9 mouse cellular contexts compared by ENCODE assay signal in the genomic region with DNA sequence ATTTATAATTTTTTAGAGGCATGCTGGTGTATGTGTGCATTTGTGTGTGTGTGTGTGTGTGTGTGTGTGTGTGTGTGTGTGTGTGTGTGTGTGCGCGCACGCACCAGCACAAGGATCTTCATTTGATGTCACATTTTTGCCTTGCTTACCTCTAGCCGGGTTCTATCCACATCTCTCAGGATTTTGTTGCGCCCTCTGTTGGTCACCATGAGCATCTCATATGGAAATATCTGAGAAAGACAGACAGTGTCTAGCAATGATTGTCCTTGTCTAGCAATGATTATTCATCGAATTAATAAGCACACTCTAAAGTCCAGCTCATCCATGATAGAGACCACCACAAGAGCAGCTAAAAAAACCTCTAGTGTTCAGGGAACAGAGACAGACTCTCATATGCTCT. TPM values are rescaled to one million over a fixed set of nuclear protein-coding genes. Genes with fewer than 3 reads are reported as not detected.
A peak's percentile ranks its signal among the peaks of the same experiment; 100 is the strongest.
DNase-seq lines count a peak whose midpoint lies in the region; ATAC-seq lines count a peak whose summit lies in the region.
"Had no signal": no experiment of that assay in that cellular context is flagged by ENCODE, and none has a peak within 500 bp of the region (broad histone marks: within the 10 kb centered on the region; RNA-seq: fewer than 3 reads in every experiment).

No protein-coding gene starts in this region.

- H3K9me3 ChIP-seq in neural tube, embryonic 15.5 days (replicated peaks), result no peaks in the 10 kb centered on the region
- H3K9me3 ChIP-seq in midbrain, embryonic 10.5 days (replicated peaks), result no peaks in the 10 kb centered on the region
- H3K9me3 ChIP-seq: limb, embryonic 13.5 days had no signal

- H3K9ac ChIP-seq in neural tube, embryonic 15.5 days (replicated peaks), result no peak overlapping the region
- H3K9ac ChIP-seq: limb, embryonic 13.5 days had no signal

- peaks cover 52% of the 10 kb centered on the region for H3K36me3 ChIP-seq in neural tube, embryonic 15.5 days
- peaks cover 13% of the 10 kb centered on the region; the same call in 1 of the 2 replicates for H3K36me3 ChIP-seq in midbrain, embryonic 10.5 days

- no peak overlapping the region for H3K4me3 ChIP-seq in neural tube, embryonic 15.5 days (replicated peaks)
- no peak overlapping the region for H3K4me3 ChIP-seq in midbrain, embryonic 10.5 days
- H3K4me3 ChIP-seq: limb, embryonic 13.5 days had no signal

- WGBS in neural tube, embryonic 15.5 days, result 68% methylated on average over 6 of the region's 6 CpGs
- 71% methylated on average over 6 of the region's 6 CpGs for WGBS in midbrain, embryonic 10.5 days

- H3K27ac ChIP-seq in neural tube, embryonic 15.5 days (replicated peaks), result no peak overlapping the region
- H3K27ac ChIP-seq in midbrain, embryonic 10.5 days (replicated peaks), result no peak overlapping the region
- H3K27ac ChIP-seq: limb, embryonic 13.5 days had no signal

- H3K4me1 ChIP-seq in neural tube, embryonic 15.5 days, result no peaks in the 10 kb centered on the region
- H3K4me1 ChIP-seq in midbrain, embryonic 10.5 days, result no peaks in the 10 kb centered on the region
- H3K4me1 ChIP-seq: limb, embryonic 13.5 days had no signal

- no peak for ATAC-seq in CD4-positive, CD25-positive, alpha-beta regulatory T cell, adult 4 months
- ATAC-seq in neural tube, embryonic 15.5 days (ENCODE audit: low FRiP score), result no peak

- H3K27me3 ChIP-seq in neural tube, embryonic 15.5 days (replicated peaks), result no peaks in the 10 kb centered on the region
- no peaks in the 10 kb centered on the region for H3K27me3 ChIP-seq in midbrain, embryonic 10.5 days (ENCODE audit: low read depth, poor library complexity, severe bottlenecking)
- H3K27me3 ChIP-seq: limb, embryonic 13.5 days had no signal

- no peak overlapping the region for H3K4me2 ChIP-seq in neural tube, embryonic 15.5 days
- H3K4me2 ChIP-seq: limb, embryonic 13.5 days had no signal

- peak; percentile 66 for DNase-seq in CD4-positive, CD25-positive, alpha-beta regulatory T cell, adult 2 months (ENCODE audit: low read depth, low spot score)
- DNase-seq in kidney, postnatal 10 days, result peak; percentile 55
- no peak for DNase-seq in kidney, adult 8-10 months
- peak; percentile 61 for DNase-seq in ES-CJ7 (ENCODE audit: low read depth, low spot score)
- DNase-seq in induced T-regulatory cell, adult 2 months (ENCODE audit: low read depth), result peak; percentile 64
- DNase-seq in midbrain, embryonic 10.5 days (ENCODE audit: low spot score), result no peak

RNA-seq across cellular contexts. Expression of a gene that starts 31.2 kb away (rescaled TPM):
- polyA plus RNA-seq in CD4-positive, CD25-positive, alpha-beta regulatory T cell, adult 4 months (2017; shearing (Covaris generic)), result not detected
- 12.3 and 15.9 TPM in 2 replicates for polyA plus RNA-seq in neural tube, embryonic 15.5 days (2015; fragmentation: Nextera tagmentation; extraction: Ambion mirVana)
- polyA plus RNA-seq in midbrain, embryonic 10.5 days (2016; fragmentation: Nextera tagmentation; extraction: Ambion mirVana), result 3.6 and 4.5 TPM in 2 replicates

Comparison
In these comparisons a context has a peak if more than half of its experiments do, and no peak if none do; other contexts are left out.
1. DNase-seq: peak in CD4-positive, CD25-positive, alpha-beta regulatory T cell, adult 2 months (single experiment), kidney, postnatal 10 days (single experiment), ES-CJ7 (single experiment) and induced T-regulatory cell, adult 2 months (single experiment); none in kidney, adult 8-10 months (0 of 2) and midbrain, embryonic 10.5 days (single experiment).